Mouse (Mus musculus): ENCODE results near the gene Osbpl3.

Osbpl3 gene

DNA sequence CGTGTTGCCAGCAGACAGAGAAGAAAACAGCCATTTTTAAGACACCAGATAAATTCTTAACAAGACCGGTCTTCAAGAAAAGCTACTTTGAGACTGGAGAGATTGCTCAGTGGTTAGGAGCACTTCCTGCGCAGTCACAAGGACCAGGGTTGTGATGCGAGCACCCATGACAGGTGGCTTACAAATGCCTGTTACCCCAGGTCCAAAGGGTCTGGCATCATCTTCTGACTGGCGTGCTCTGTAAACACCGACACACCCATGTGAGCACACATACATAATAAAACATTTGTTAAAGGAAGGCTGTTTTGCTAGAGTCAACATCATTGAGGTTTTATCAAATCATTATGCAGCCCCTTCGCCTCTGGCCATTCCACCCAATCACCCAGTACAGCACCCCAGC, 176.4 kb downstream of the Osbpl3 start:
- DNase-seq (ENCODE audit: low spot score): no peak

DNA sequence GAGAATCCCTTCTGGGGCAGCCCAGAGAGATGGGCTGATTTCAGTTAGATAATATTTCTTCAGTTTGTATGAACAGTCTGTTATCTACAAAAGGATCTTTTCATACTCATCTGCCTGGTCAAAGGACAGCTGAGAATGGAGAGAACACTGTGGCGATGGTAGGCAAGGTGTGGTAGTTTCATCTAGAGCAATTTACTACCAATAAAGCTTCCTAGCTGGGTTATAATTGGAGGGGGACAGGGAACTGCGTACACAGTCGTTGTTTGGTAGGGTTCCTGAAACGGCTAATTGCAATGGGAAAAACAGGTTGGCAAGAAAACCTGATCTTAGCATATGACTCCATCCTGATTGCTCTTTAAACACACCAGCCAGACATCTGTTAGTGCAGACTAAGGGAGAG, 182.1 kb downstream of the Osbpl3 start:
- DNase-seq (ENCODE audit: low spot score): no peak

DNA sequence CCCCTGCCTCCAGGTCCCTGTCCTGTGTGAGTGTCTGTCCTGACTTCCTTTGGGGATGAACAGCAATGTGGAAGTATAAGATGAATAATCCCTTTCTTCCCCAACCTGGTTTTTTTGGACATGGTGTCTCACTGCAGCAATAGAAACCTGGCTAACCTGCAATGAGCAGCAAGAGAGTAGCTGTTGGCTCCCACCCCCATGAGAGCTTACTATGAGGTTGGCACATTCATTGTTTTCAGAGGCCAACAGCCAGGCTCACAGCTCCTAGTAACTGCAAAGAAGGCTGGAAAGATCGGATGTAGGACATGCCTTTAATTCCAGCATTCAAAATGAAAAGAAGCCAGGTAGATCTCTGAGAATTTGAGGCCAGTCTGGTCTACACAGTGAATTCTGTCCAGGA, 182.6 kb downstream of the Osbpl3 start:
- DNase-seq (ENCODE audit: low spot score): no peak

DNA sequence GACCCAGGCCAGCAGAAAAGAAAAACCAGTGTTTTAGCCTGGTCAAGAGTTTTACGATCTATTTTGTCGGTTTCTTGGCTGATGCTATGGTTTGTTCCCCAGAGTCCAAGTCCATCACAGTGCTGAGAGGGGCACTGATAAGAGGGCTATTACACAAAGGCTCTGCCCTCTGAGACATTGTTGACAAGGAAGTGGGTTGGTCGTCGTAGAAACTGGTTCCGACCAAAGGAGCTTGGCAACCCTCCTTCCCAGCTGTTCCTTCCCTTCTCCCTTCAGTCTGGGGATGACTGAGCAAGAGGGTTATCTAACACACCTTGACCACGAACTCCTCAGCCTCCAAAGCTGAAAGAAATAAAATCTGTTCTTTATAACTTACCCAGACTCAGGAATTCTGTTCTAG, 192.3 kb downstream of the Osbpl3 start, which contains the start of gene Gsdme:
TSS of gene Gsdme (minus strand) at position 193 of the 400 bp plus-strand sequence.
- no peak for DNase-seq (ENCODE audit: low spot score)

DNA sequence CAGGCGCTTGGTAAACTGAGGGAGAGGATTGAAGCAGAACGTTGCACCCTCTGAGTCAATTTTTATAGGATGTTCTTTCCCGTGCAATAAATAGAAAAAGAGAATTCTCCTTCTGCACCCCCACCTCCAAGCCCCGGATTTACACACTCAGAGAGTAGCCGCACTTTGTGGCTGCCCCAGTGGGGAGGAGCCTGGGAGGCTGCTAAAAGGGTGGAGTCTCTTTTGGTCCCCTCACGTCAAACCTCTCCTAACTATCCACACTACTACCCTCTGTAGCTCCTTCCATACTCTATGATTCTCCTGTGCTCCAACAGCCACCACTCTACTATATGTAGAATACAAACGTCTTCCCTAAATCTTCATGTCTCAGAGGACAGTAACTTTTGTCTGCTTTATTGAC, 193.7 kb downstream of the Osbpl3 start:
- no peak for DNase-seq (ENCODE audit: low spot score)

DNA sequence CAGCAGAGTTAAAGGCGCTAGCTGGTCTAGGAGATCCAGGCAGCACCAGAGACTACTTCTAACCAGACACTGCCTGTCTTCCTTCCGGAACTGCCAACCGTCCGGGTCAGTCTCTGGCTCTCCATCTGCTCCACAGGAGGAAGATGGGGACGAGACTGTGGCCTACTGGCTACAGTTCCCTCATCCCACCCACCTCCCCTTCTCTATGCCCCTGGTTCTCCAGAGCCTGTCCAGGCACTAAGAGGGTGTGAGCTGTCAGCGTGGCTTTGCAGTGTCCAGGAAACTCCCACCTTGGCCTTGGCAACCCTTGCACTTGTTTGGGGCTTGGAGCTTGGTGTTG, 194.1 kb downstream of the Osbpl3 start:
- DNase-seq (ENCODE audit: low spot score): no peak

DNA sequence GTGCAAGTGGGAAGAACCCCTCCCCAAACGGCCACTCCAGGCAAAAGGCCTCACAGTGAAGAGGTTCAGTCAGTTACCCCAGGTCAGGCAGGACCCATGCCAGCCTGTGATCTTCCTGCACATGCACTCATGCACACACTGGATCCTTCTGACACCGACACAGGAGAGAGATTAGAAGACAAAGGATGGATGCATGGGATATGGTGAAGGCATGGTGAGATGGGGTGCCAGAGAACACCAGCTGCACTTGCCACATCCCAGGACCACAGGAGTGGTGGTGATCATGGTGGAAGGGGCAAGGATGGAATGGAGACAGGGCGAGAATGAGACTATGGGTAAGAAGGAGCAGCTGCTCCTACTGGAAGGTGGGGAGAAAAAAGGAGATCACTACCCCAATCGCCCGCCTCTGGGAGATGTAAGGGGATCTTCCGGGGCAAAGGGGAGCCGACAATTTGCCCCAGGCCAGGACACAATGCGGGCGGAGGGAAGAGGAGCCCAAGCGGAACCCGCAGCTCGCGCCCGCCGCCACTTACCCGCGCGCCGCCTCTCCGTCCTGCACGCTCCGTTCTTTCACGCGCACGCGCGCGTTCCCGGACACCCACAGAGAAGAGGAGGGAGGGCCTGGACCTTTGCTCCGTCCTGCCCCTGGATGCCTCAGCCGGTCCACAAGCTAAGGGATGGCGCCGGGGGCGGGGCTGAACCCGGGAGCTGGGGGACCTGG, 194.6 kb downstream of the Osbpl3 start:
- peak; percentile 35 for DNase-seq (ENCODE audit: low spot score)

DNA sequence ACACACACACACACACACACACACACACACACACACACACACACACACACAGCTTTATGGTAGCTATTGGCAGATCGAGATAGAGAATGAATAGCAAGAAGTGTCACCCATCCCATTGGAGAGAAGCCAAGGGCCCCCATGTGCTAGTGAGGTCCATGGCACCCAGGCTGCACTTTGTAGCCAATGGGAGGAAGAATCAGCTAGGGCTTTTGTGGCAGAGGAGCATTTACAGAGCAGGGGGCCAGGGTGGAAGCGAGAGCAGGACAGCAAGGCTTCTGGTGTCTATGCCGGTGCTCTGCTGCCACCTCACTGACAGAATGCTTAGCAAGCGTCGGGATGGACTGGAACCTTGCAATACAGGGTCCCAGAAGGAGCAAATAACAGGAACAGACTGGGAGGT, 200.6 kb downstream of the Osbpl3 start:
- DNase-seq (ENCODE audit: low spot score): no peak

DNA sequence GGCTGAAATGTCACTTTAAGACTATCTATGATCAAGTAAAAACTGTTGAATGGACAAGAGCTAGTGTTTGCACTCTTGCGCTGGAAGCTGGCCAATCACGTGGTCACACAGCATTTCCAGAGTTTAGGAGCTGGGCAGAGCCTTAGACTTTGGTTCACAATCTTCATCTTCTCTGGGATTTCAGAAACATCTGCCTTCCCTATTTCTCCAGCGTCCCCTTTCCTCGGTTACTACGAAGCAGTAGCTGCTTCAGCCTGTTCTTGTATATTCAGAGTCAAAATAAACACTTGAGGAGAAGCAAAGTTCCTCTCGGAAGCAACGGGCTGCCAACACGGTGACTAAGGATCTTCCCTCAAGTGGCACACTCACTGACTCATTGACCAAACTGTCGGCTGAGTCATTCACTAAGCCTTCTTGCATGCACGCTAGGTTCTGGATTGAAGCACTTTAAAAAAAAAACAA, 201.2 kb downstream of the Osbpl3 start:
- no peak for DNase-seq (ENCODE audit: low spot score)

DNA sequence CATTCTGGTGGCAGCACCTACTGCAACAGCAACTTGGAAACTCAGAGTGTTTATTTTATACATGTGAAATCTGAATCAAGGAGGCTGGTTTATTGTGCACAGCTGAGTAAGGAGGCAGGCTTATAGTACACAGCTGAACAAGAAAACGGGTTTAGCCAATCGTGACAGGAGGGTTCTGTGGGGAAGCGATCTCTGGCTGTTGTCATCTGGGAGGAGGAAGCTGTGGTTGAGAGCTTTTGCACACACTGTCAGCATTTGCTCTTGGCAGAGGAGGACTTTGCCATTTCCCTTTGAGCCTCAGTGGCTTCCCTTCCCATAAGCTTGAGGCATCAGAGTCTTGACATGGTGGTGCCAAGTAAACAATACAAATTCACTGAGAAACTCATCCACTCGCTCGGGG, 203.3 kb downstream of the Osbpl3 start:
- DNase-seq (ENCODE audit: low spot score): no peak

DNA sequence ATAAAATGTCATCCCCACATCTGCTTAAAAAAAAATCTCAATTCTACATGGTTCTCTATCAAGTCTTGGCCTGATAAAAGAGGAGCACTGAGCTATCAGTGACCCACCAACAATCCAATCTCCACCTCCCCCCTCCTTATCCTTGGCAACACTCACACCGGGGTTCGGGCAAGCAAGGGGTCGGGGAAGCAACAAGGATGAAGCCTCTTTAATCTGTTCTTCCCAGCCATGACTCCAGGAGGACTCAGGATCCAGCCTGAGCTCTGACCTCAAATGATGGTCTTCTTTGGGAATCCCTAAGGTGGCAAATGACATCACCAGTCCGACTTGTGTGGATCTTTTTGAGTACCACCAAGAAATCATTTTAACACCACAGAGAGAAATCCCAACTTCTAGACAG, 208.2 kb downstream of the Osbpl3 start:
- DNase-seq (ENCODE audit: low spot score): no peak

DNA sequence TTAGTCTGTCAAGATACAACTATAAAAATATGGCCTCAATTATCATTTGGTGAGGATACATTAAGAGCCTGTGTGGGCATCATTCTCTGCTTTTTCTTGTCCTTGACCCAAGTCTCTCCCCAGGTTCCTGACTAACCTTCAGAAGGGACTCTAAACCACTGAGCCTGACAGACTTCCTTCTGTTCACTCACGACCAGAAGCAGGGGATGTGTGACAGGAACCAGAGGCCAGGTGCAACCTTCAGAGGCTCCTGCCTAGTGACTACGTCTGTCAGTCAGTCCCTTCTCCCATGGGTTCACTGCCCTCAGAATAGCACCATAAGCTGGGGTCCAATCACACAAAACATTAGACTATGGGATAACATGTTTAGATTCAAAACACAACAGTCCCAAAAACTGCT, 208.6 kb downstream of the Osbpl3 start:
- no peak for DNase-seq (ENCODE audit: low spot score)

DNA sequence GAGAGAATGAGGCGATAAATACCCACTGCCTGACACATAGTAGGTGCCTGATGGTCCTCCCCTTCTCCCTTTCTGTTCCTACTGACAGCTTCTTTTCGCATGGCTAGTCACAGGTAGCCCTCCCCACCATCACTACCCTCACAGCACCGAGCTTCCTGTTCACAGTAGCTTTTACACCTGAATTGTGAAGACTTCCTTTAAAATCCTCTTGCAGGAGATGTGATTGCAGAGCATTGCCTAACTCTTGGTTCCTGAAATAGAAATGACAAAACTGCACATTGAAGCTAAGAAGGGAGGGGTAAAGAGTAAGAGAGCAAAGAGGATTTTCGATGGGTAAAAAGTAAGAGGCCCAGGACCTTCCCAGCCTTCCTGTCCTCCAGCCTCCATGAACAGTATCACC, 211.0 kb downstream of the Osbpl3 start:
- DNase-seq (ENCODE audit: low spot score): no peak

DNA sequence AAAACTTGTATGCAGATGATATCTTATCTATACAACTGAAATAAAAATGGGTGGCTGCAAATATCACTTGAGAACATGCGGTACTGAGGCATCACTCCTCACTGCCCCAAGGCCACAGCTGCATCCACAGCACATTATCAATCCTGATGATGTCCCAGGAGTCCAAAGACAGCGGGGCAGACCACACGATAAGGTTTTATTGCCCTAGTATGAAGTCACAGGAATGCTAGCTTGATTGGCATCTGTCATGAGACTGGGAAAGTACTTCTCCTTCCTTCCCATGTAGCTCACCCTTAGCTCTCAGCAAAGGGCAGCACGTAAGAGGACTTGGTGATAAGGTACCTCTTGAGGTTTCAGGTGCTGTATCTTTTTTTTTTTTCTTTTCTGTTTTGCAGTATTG, 211.9 kb downstream of the Osbpl3 start:
- DNase-seq (ENCODE audit: low spot score): no peak

Measured in urinary bladder, postnatal 10 days (tissue).